Mouse (Mus musculus): Measurements from ENCODE around the gene Tmigd1. TPM values are rescaled to one million over a fixed set of nuclear protein-coding genes. Genes with fewer than 3 reads are reported as not detected.

The Tmigd1 gene
- polyA plus RNA-seq, 1 experiment from 2014 or later, result not detected

DNA sequence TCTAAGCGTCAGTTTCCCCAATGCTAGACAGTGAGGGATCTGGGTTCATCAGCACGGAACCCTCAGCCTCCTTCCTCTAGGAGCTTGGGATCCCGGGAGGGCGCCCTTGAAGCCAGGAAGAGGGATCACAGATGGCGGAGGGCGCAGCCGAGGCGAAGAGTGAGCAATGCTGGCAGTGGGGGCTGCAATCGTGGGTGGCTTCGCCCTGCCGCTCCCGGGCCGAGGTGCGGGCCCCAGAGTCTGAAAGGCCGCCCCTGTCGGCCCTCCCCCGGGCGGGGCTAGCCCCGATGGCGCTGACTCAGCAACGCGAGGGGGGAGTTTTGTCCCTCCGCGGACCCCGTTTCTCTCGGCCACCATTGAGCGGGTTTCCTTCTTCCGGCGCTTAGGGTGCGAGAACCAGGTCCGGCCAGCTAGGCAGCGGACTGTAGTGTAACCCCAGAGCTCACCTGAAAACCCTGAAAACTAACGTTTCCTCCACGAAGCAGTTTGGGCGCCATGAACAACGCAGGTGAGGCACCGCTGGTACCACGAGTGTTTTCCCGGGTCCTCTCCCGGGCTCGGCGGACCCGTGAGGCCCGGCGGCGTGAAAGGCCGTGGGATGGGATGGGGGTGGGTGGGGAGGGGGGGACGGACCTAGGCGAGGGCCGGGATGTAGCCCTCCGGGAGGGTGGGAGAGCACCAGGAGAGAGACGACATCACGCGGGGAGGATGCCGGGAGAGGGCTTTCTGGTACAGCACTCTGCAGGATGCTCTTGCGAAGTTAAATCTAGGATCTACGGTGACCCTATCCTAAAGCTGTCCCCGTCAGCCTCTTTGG, 43.6 kb downstream of the Tmigd1 start:
- peak overlapping the region; percentile 73; the same call in 1 of the 2 replicates for H3K27ac ChIP-seq
- peak overlapping the region; percentile 85 for H3K9ac ChIP-seq
- H3K4me3 ChIP-seq (replicated peaks), result peak overlapping the region; percentile 88
- H3K36me3 ChIP-seq (replicated peaks), result 0 out of 2 replicates have a peak, but pooled peaks cover 8% of the 10 kb centered on the region
- no peaks in the 10 kb centered on the region for H3K27me3 ChIP-seq
- ATAC-seq (ENCODE audit: low FRiP score), result peak; percentile 91
- H3K9me3 ChIP-seq, result no peaks in the 10 kb centered on the region
- under 1% methylated on average over 52 of the region's 58 CpGs for WGBS
- peaks cover 15% of the 10 kb centered on the region for H3K4me1 ChIP-seq
- H3K4me2 ChIP-seq, result peak overlapping the region; percentile 78

- H3K4me3 ChIP-seq (replicated peaks), result peak overlapping the region; percentile 88
- H3K36me3 ChIP-seq (replicated peaks), result peaks cover 12% of the 10 kb centered on the region
- 0 out of 2 replicates have a peak, but pooled peaks have one; percentile 20 for ATAC-seq (ENCODE audit: low FRiP score)
- H3K4me2 ChIP-seq, result peak overlapping the region; percentile 78
- H3K9ac ChIP-seq, result peak overlapping the region; percentile 85
- WGBS, result 2% methylated on average over 8 of the region's 8 CpGs
- H3K4me1 ChIP-seq, result peaks cover 15% of the 10 kb centered on the region
- H3K9me3 ChIP-seq, result no peaks in the 10 kb centered on the region
- no peak overlapping the region for H3K27ac ChIP-seq
- H3K27me3 ChIP-seq, result no peaks in the 10 kb centered on the region
Measured at GRCm38 (mm10) chr11:76946203-76946585, 44.2 kb downstream of the Tmigd1 start.

DNA sequence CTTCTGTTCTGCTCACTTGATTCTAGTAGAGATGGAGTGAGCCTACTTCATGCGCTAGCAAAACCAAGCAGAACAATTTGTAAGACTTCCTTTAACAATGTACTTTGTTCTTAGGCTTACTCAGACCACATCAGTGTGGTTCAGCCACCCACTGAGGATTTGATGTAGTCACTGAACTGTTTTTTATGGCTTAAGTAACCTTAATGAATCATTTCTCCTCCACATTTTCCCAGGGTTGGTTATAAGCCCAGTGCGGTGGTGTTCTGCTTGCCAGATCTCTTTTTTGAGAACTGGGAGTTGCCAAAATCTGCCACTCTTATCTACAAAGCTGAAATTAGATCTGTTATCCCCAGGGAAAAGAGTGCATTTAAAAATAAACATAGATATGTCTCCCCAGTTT, 51.6 kb downstream of the Tmigd1 start:
- WGBS, result 93% methylated on average over 2 of the region's 2 CpGs
- H3K36me3 ChIP-seq (replicated peaks), result peaks cover 77% of the 10 kb centered on the region

DNA sequence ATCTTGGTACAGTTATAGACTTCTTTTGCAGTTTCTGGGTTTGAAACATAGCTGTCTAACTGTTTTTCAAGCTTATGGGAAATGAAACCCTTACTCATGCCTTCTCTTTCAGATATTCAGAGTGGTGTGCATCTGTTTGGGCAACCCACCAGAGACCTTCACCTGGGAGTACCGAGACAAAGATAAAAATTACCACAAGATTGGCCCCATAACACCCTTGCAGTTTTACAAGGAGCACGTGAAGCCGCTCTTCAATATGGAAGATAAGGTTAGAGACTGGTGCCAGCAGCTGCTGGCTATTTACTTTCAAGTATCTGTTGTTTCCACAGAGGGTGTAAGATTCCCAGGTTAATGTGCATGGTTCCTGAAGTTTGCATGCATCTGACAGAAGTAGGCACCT, 63.7 kb downstream of the Tmigd1 start:
- no peak overlapping the region for H3K4me3 ChIP-seq (replicated peaks)
- H3K4me1 ChIP-seq, result no peaks in the 10 kb centered on the region
- no peaks in the 10 kb centered on the region for H3K27me3 ChIP-seq
- H3K27ac ChIP-seq, result no peak overlapping the region
- no peak overlapping the region for H3K4me2 ChIP-seq
- peaks cover 91% of the 10 kb centered on the region for H3K36me3 ChIP-seq (replicated peaks)
- ATAC-seq (ENCODE audit: low FRiP score), result no peak
- no peaks in the 10 kb centered on the region for H3K9me3 ChIP-seq
- 91% methylated on average over 3 of the region's 3 CpGs for WGBS
- H3K9ac ChIP-seq, result no peak overlapping the region

More for the DNA sequence above, 51.6 kb downstream of the Tmigd1 start:
- Histone ChIP-seq H3K4me1 (no peaks in the 10 kb centered on the region), H3K4me3 (replicated peaks) (no peak overlapping the region), H3K9me3 (no peaks in the 10 kb centered on the region), H3K27me3 (no peaks in the 10 kb centered on the region), H3K4me2 (no peak overlapping the region), H3K9ac (no peak overlapping the region), H3K27ac (no peak overlapping the region)
- no peak for ATAC-seq (ENCODE audit: low FRiP score)

Other genes starting within 250 kb of the Tmigd1 start
- gene Bhlha9, start 229.7 kb upstream of the Tmigd1 start, polyA plus RNA-seq (2016; fragmentation: Nextera tagmentation; extraction: Ambion mirVana), result not detected in 2 replicates
- gene Trarg1, start 222.4 kb upstream of the Tmigd1 start, polyA plus RNA-seq (2016; fragmentation: Nextera tagmentation; extraction: Ambion mirVana), result not detected in 2 replicates
- gene Gosr1, start 138.6 kb upstream of the Tmigd1 start, polyA plus RNA-seq (2016; fragmentation: Nextera tagmentation; extraction: Ambion mirVana), result 29.7 and 31.9 TPM in 2 replicates
- 11.7 and 13.2 TPM in 2 replicates for gene Cpd, start 55.1 kb upstream of the Tmigd1 start, polyA plus RNA-seq (2016; fragmentation: Nextera tagmentation; extraction: Ambion mirVana)
- 175 and 180 TPM in 2 replicates for gene Blmh, start 22.6 kb downstream of the Tmigd1 start, polyA plus RNA-seq (2016; fragmentation: Nextera tagmentation; extraction: Ambion mirVana)
- gene Slc6a4, start 96.4 kb downstream of the Tmigd1 start, polyA plus RNA-seq (2016; fragmentation: Nextera tagmentation; extraction: Ambion mirVana), result 0.24 and 0.37 TPM in 2 replicates
- gene Nsrp1, start 176.3 kb downstream of the Tmigd1 start, polyA plus RNA-seq (2016; fragmentation: Nextera tagmentation; extraction: Ambion mirVana), result 75.6 and 79.9 TPM in 2 replicates

Data from forebrain, embryonic 12.5 days (tissue).